15 mouse cellular contexts compared by ENCODE assay signal in the genomic region with DNA sequence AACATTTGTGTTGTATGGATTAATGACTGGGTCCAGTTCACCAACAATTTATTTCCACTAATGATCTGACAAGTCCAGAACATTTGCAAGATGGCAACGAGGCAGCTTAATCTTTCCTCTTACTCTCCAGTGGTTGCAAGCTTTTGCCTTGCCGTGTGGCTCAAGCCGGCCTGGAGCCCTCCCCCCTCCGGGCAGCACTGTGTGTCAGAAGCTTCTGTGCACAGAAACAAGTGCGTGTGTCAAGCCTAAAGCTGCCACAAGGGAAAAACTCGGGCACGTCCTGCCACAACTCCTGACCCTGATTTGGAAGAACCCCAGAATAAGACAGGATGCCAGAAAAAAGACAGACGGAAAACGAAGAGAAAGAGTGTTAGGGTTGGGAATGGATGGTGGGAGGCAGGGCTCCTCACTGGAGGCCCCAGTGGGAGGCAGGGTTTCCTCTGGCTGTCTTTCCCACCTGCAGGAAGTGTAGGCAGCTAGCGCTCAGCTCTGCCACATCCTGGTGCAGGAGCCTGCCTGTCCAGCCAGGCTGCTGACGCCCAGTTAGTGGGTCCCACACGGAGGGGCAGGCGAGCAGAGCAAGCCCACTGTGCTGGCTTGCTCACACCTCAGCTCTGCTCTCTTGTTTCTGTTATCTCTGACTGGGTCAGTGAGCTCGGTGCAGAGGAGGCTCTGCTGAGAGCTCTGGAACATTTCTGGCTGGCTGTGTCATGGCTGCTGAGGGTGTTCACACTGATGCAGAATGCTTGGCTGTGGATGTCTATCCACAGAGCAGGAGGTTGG.
A peak's percentile ranks its signal among the peaks of the same experiment; 100 is the strongest.
DNase-seq lines count a peak whose midpoint lies in the region; ATAC-seq lines count a peak whose summit lies in the region.
"Had no signal": no experiment of that assay in that cellular context is flagged by ENCODE, and none has a peak within 500 bp of the region (broad histone marks: within the 10 kb centered on the region; RNA-seq: fewer than 3 reads in every experiment).

No protein-coding gene starts in this region.

- peak; percentile 29 for DNase-seq in adrenal gland, postnatal 10 days
- DNase-seq in adrenal gland, adult (ENCODE audit: inconsistent age in 2 of 2, low spot score in 1 of 2): no peak
- DNase-seq in heart, adult 11 months: no peak
- DNase-seq in left cerebral cortex, postnatal 4 days: peak; percentile 56
- DNase-seq in left cerebral cortex, adult 11 months (ENCODE audit: low spot score): no peak
- no peak for DNase-seq in forebrain, embryonic 14.5 days (ENCODE audit: low spot score)
- no peak for DNase-seq in layer of hippocampus, adult 8-10 months (ENCODE audit: low spot score in 2 of 2)
- DNase-seq: adrenal gland, adult 2 months; cerebellum, adult 9-11 months; gastrocnemius, postnatal 10 days; kidney, adult 8-10 months had no signal

- no peak overlapping the region for H3K9ac ChIP-seq in heart, embryonic 13.5 days
- H3K9ac ChIP-seq in forebrain, embryonic 14.5 days (ENCODE audit: low read length): no peak overlapping the region
- H3K9ac ChIP-seq: limb, embryonic 15.5 days; lung, embryonic 15.5 days had no signal

- H3K27me3 ChIP-seq in heart, embryonic 13.5 days (replicated peaks): no peaks in the 10 kb centered on the region
- no peaks in the 10 kb centered on the region for H3K27me3 ChIP-seq in forebrain, embryonic 14.5 days (replicated peaks; ENCODE audit: control insufficient read depth, insufficient read depth, low read length)
- H3K27me3 ChIP-seq: limb, embryonic 15.5 days; lung, embryonic 15.5 days had no signal

- intact Hi-C loops in left cerebral cortex, postnatal 4 days (cut with DNase I): no loop called here

- H3K4me3 ChIP-seq in heart, embryonic 13.5 days: no peak overlapping the region
- no peak overlapping the region for H3K4me3 ChIP-seq in forebrain, embryonic 14.5 days (ENCODE audit: low read depth, low read length)
- H3K4me3 ChIP-seq: layer of hippocampus, adult 2 months; limb, embryonic 15.5 days; lung, embryonic 15.5 days had no signal

- no peaks in the 10 kb centered on the region for H3K9me3 ChIP-seq in heart, embryonic 13.5 days
- no peaks in the 10 kb centered on the region for H3K9me3 ChIP-seq in forebrain, embryonic 14.5 days (replicated peaks; ENCODE audit: control insufficient read depth, low read length)
- H3K9me3 ChIP-seq: limb, embryonic 15.5 days; lung, embryonic 15.5 days had no signal

- no peak overlapping the region for H3K4me2 ChIP-seq in heart, embryonic 13.5 days
- no peak overlapping the region for H3K4me2 ChIP-seq in forebrain, embryonic 14.5 days (ENCODE audit: low read length)
- H3K4me2 ChIP-seq: limb, embryonic 15.5 days; lung, embryonic 15.5 days had no signal

- peaks cover 21% of the 10 kb centered on the region for H3K4me1 ChIP-seq in heart, embryonic 13.5 days
- H3K4me1 ChIP-seq in forebrain, embryonic 14.5 days (ENCODE audit: control insufficient read depth, insufficient read depth, low read length): no peaks in the 10 kb centered on the region
- H3K4me1 ChIP-seq: lung, embryonic 15.5 days had no signal

- H3K36me3 ChIP-seq in heart, embryonic 13.5 days: peaks cover 83% of the 10 kb centered on the region
- peaks cover 94% of the 10 kb centered on the region for H3K36me3 ChIP-seq in forebrain, embryonic 14.5 days (ENCODE audit: control insufficient read depth, insufficient read depth, low read length)

- 42% methylated on average over 14 of the region's 14 CpGs for WGBS in heart, embryonic 13.5 days
- WGBS in forebrain, embryonic 14.5 days: 66% methylated on average over 14 of the region's 14 CpGs

- peak overlapping the region; percentile 64 for H3K27ac ChIP-seq in heart, embryonic 13.5 days (replicated peaks)
- peak overlapping the region; percentile 39; the same call in 1 of the 2 replicates for H3K27ac ChIP-seq in forebrain, embryonic 14.5 days (ENCODE audit: low read depth, low read length)
- H3K27ac ChIP-seq: layer of hippocampus, adult 2 months; limb, embryonic 15.5 days; lung, embryonic 15.5 days had no signal

- ATAC-seq in heart, embryonic 13.5 days (ENCODE audit: extremely low read depth, insufficient number of reproducible peaks, low FRiP score, low TSS enrichment): peak; percentile 37; the same call in 1 of the 2 replicates
- no peak for ATAC-seq in forebrain, embryonic 14.5 days

Comparison
In these comparisons a context has a peak if more than half of its experiments do, and no peak if none do; other contexts are left out.
1. DNase-seq: peak in adrenal gland, postnatal 10 days (single experiment) and left cerebral cortex, postnatal 4 days (single experiment); none in adrenal gland, adult (0 of 2), heart, adult 11 months (single experiment), left cerebral cortex, adult 11 months (single experiment), forebrain, embryonic 14.5 days (single experiment) and layer of hippocampus, adult 8-10 months (0 of 2).